Mouse (Mus musculus) MEL (cell line): Measurements from ENCODE around the gene Pom121.

Source experiments
- CTCF ChIP-seq, 3 experiments: IDR thresholded peaks in 2 of 3; conservative IDR thresholded peaks in 1 of 3; 2 replicates each; pipeline ENCODE4 v1.5.1; 2011 to 2012; ENCODE audit warnings: low read length in 3 of 3, low read depth in 2 of 3, mild to moderate bottlenecking in 2 of 3, improper control_type of control experiment in 1 of 3, inconsistent platforms in 1 of 3, mixed read lengths in 1 of 3, moderate library complexity in 1 of 3; ENCODE audit not compliant: control insufficient read depth in 1 of 3, insufficient read depth in 1 of 3, poor library complexity in 1 of 3, severe bottlenecking in 1 of 3
- KAT2A ChIP-seq: conservative IDR thresholded peaks from 2 replicates; pipeline ENCODE4 v1.6.1; 2012; ENCODE audit warnings: low read depth, low read length, improper control_type of control experiment, inconsistent platforms

DNA sequence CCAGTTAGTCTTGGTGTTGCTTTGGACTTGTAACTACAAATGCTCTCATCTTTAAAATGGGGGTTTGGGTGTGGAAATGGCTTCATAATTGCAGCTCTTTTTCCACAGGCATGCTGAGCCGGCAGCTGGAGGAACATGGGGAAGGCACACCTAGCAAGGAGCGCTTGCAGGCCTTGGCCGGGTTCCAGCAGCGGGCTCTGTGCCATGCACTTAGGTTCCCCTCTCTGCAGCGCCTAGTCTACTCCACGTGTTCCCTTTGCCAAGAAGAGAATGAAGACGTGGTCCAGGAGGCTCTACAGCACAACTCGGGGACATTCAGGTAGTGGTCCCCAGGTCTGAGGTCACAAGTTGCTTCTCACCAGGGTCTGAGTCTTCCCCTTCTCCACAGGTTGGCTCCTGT lies 19.2 kb downstream of the Pom121 start:
- TF ChIP-seq KAT2A: no peak
- no peak for TF ChIP-seq CTCF (IDR thresholded peaks at IDR 0.05 in 2 of 3, conservative IDR thresholded peaks at IDR 0.05 in 1 of 3; ENCODE audit: control insufficient read depth in 1 of 3, insufficient read depth in 1 of 3, low read depth in 2 of 3, low read length in 3 of 3, poor library complexity in 1 of 3, severe bottlenecking in 1 of 3)
